Mouse (Mus musculus): ENCODE measurements around the gene Kcnk7. TPM values are rescaled to one million over a fixed set of nuclear protein-coding genes. Genes with fewer than 3 reads are reported as not detected.

The Kcnk7 gene
- polyA plus RNA-seq, 1 experiment from 2014 or later: 0.87 TPM

- Histone ChIP-seq H3K9me3 (ENCODE audit: low read length) (no peaks in the 10 kb centered on the region), H3K27ac (ENCODE audit: low read length) (no peak overlapping the region), H3K4me2 (replicated peaks; ENCODE audit: low read depth, low read length) (no peak overlapping the region), H3K4me3 (ENCODE audit: low read depth, low read length) (no peak overlapping the region), H3K9ac (replicated peaks; ENCODE audit: low read depth) (no peak overlapping the region), H3K4me1 (ENCODE audit: insufficient read depth, low read depth, low read length) (peaks cover 8% of the 10 kb centered on the region), H3K36me3 (ENCODE audit: insufficient read depth, low read length) (peaks cover 16% of the 10 kb centered on the region; the same call in 1 of the 2 replicates), H3K27me3 (replicated peaks; ENCODE audit: insufficient read depth, low read length) (no peaks in the 10 kb centered on the region)
- WGBS: 95% methylated on average over 6 of the region's 6 CpGs
- DNase-seq (ENCODE audit: low spot score): no peak
- no peak for ATAC-seq
- TF ChIP-seq EP300 (IDR thresholded peaks at IDR 0.05) (no peak), CTCF (IDR thresholded peaks at IDR 0.05) (no peak)
Observed at GRCm38 (mm10) chr19:5710068-5710467, 5.9 kb downstream of the Kcnk7 start.

DNA sequence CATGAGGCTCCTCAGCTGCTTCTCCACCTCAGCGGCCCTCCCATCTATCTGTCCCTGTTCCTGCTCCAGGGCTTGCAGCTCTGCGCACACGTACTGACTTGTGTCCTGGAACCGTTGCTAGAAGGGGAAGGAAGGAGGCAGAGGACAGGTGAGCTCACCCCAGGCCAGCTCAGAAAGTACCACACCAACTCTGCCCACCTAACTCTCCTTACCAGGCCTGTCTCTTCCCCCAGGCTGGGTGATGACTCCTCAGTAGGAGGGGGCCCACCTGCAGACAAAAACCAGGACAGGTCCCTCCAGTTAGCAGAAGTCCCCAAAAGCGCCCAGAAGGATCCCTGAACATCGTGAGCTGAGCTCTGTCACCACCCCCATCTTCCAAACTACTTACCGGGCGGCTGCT lies 6.4 kb downstream of the Kcnk7 start:
- H3K36me3 ChIP-seq (ENCODE audit: insufficient read depth, low read length): peaks cover 16% of the 10 kb centered on the region; the same call in 1 of the 2 replicates
- H3K9ac ChIP-seq (replicated peaks; ENCODE audit: low read depth): no peak overlapping the region
- WGBS: 85% methylated on average over 7 of the region's 8 CpGs

GRCm38 (mm10) chr19:5711218-5711617 lies 7.1 kb downstream of the Kcnk7 start:
- Histone ChIP-seq H3K27me3 (replicated peaks; ENCODE audit: insufficient read depth, low read length) (no peaks in the 10 kb centered on the region), H3K27ac (ENCODE audit: low read length) (no peak overlapping the region), H3K4me3 (ENCODE audit: low read depth, low read length) (no peak overlapping the region), H3K4me2 (replicated peaks; ENCODE audit: low read depth, low read length) (no peak overlapping the region), H3K9me3 (ENCODE audit: low read length) (no peaks in the 10 kb centered on the region), H3K36me3 (ENCODE audit: insufficient read depth, low read length) (peaks cover 16% of the 10 kb centered on the region; the same call in 1 of the 2 replicates), H3K4me1 (ENCODE audit: insufficient read depth, low read depth, low read length) (peaks cover 8% of the 10 kb centered on the region), H3K9ac (replicated peaks; ENCODE audit: low read depth) (no peak overlapping the region)
- ATAC-seq (peak; percentile 31), DNase-seq (ENCODE audit: low spot score) (peak; percentile 89)
- 22% methylated on average over 3 of the region's 3 CpGs for WGBS
- TF ChIP-seq EP300 (IDR thresholded peaks at IDR 0.05) (no peak), CTCF (IDR thresholded peaks at IDR 0.05) (peak; percentile 89)

More for the DNA sequence above, 6.4 kb downstream of the Kcnk7 start:
- no peak for TF ChIP-seq CTCF (IDR thresholded peaks at IDR 0.05)
- TF ChIP-seq EP300 (IDR thresholded peaks at IDR 0.05): no peak
- DNase-seq (ENCODE audit: low spot score): no peak
- Histone ChIP-seq H3K27ac (ENCODE audit: low read length) (no peak overlapping the region), H3K9me3 (ENCODE audit: low read length) (no peaks in the 10 kb centered on the region), H3K4me2 (replicated peaks; ENCODE audit: low read depth, low read length) (no peak overlapping the region), H3K27me3 (replicated peaks; ENCODE audit: insufficient read depth, low read length) (no peaks in the 10 kb centered on the region), H3K4me3 (ENCODE audit: low read depth, low read length) (no peak overlapping the region), H3K4me1 (ENCODE audit: insufficient read depth, low read depth, low read length) (peaks cover 8% of the 10 kb centered on the region)
- ATAC-seq: no peak

DNA sequence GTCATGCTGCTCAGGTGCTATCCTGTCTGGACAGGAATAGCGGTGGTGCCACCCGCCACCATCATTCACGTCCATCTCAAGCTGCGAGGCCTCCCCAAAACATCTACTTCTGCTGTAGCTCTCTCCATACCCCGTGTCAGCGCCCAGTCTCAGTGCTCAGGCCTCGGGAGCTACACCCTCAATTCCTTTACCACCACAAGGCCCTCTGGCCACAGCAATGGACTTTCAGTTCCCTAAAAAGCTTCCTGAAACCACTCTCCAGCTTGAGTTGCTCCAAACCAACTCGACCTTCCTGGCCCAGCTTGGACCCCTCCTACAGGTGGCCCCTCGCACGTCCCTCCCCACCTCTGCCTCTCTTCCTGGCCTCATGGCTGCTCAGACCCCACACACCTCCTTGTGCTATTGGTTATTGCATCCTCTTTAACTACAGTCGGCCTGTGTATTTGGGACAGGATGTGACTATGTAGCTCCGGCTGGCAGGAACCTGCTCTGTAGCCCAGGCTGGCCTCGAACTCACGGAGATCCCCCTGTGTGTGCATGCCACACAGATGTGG lies 7.8 kb downstream of the Kcnk7 start:
- Histone ChIP-seq H3K9ac (replicated peaks; ENCODE audit: low read depth) (no peak overlapping the region), H3K27ac (ENCODE audit: low read length) (no peak overlapping the region), H3K36me3 (ENCODE audit: insufficient read depth, low read length) (peaks cover 16% of the 10 kb centered on the region; the same call in 1 of the 2 replicates), H3K9me3 (ENCODE audit: low read length) (no peaks in the 10 kb centered on the region), H3K4me1 (ENCODE audit: insufficient read depth, low read depth, low read length) (peaks cover 8% of the 10 kb centered on the region), H3K27me3 (replicated peaks; ENCODE audit: insufficient read depth, low read length) (no peaks in the 10 kb centered on the region), H3K4me3 (ENCODE audit: low read depth, low read length) (no peak overlapping the region), H3K4me2 (replicated peaks; ENCODE audit: low read depth, low read length) (no peak overlapping the region)
- no peak for DNase-seq (ENCODE audit: low spot score)
- ATAC-seq: no peak
- TF ChIP-seq EP300 (IDR thresholded peaks at IDR 0.05) (no peak), CTCF (IDR thresholded peaks at IDR 0.05) (no peak)
- 89% methylated on average over 14 of the region's 14 CpGs for WGBS

GRCm38 (mm10) chr19:5713255-5713654 lies 9.1 kb downstream of the Kcnk7 start:
- H3K4me1 ChIP-seq (ENCODE audit: insufficient read depth, low read depth, low read length): peaks cover 8% of the 10 kb centered on the region
- no peak overlapping the region for H3K9ac ChIP-seq (replicated peaks; ENCODE audit: low read depth)
- no peaks in the 10 kb centered on the region for H3K9me3 ChIP-seq (ENCODE audit: low read length)
- no peak overlapping the region for H3K4me2 ChIP-seq (replicated peaks; ENCODE audit: low read depth, low read length)
- H3K27me3 ChIP-seq (replicated peaks; ENCODE audit: insufficient read depth, low read length): no peaks in the 10 kb centered on the region
- H3K27ac ChIP-seq (ENCODE audit: low read length): peak overlapping the region; percentile 62
- WGBS: 56% methylated on average over 5 of the region's 5 CpGs
- no peak overlapping the region for H3K4me3 ChIP-seq (ENCODE audit: low read depth, low read length)
- TF ChIP-seq EP300 (IDR thresholded peaks at IDR 0.05) (no peak), CTCF (IDR thresholded peaks at IDR 0.05) (no peak)
- DNase-seq (ENCODE audit: low spot score) (no peak), ATAC-seq (no peak)
- H3K36me3 ChIP-seq (ENCODE audit: insufficient read depth, low read length): peaks cover 11% of the 10 kb centered on the region; the same call in 1 of the 2 replicates

DNA sequence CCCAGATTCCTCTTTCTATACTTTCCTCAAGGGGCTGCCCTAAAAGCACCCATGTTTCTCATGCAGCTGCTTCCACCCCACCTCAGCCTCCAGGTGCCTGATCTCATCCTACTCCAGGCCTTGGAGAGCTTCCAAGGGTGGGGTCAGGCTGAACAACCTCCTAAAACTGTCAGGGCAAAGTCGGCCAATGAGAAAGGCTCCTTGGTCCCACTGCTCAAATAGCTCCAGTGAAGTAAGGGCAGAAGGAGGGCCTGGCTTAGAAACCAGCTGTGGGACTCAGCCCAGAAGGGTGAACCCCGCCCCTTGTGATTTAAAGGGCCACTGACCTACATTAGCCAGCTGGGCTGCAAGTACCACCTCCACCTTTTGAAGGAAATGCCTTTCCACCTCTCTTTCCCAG lies 9.6 kb downstream of the Kcnk7 start:
- no peak overlapping the region for H3K9ac ChIP-seq (replicated peaks; ENCODE audit: low read depth)
- peak overlapping the region; percentile 62 for H3K27ac ChIP-seq (ENCODE audit: low read length)
- no peak overlapping the region for H3K4me3 ChIP-seq (ENCODE audit: low read depth, low read length)
- H3K27me3 ChIP-seq (replicated peaks; ENCODE audit: insufficient read depth, low read length): no peaks in the 10 kb centered on the region
- H3K9me3 ChIP-seq (ENCODE audit: low read length): no peaks in the 10 kb centered on the region
- peaks cover 7% of the 10 kb centered on the region; the same call in 1 of the 2 replicates for H3K36me3 ChIP-seq (ENCODE audit: insufficient read depth, low read length)
- no peak overlapping the region for H3K4me2 ChIP-seq (replicated peaks; ENCODE audit: low read depth, low read length)
- H3K4me1 ChIP-seq (ENCODE audit: insufficient read depth, low read depth, low read length): peaks cover 8% of the 10 kb centered on the region
- peak; percentile 90 for ATAC-seq
- 8% methylated on average over 2 of the region's 2 CpGs for WGBS
- TF ChIP-seq CTCF (IDR thresholded peaks at IDR 0.05): no peak
- TF ChIP-seq EP300 (IDR thresholded peaks at IDR 0.05): peak; percentile 50
- peak; percentile 96 for DNase-seq (ENCODE audit: low spot score)

Measured in lung, postnatal 0 days (tissue).